Mouse (Mus musculus): ENCODE data around the gene Odf4. TPM values are rescaled to one million over a fixed set of nuclear protein-coding genes. Genes with fewer than 3 reads are reported as not detected.
"Not testable (repeated sequence)": the region's sequence is repeated elsewhere in the genome, so short reads cannot be mapped to it uniquely, and the experiment has no call there.

Odf4 gene
- total RNA-seq (2021): 1 to 10 TPM in 1 of 2 experiments, not detected in 1; 1.7 TPM

DNA sequence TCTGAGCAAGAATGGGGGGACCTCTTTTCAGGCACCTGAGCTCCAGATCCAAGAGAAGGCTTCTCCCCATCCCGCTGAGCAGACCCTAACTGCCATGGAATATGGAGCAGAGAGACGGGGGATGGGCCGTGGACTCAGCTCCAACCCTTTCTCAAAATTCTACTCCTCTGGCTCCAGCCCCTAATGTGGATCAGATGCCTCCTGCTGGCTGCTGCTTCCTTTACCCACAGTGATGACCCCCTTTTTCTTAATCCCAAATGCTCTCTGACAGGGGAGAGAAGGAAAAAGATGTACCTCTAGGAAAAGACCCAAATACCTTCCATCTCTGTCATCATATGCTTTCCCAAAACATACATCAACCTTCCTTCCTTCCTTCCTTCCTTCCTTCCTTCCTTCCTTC lies at the start of gene Odf4:
Odf4 (minus strand) TSS at position 101 of the 400 bp plus-strand sequence.
- intact Hi-C loops (cut with DNase I): no loop called here
- no peak for DNase-seq (ENCODE audit: low spot score in 2 of 2)

DNA sequence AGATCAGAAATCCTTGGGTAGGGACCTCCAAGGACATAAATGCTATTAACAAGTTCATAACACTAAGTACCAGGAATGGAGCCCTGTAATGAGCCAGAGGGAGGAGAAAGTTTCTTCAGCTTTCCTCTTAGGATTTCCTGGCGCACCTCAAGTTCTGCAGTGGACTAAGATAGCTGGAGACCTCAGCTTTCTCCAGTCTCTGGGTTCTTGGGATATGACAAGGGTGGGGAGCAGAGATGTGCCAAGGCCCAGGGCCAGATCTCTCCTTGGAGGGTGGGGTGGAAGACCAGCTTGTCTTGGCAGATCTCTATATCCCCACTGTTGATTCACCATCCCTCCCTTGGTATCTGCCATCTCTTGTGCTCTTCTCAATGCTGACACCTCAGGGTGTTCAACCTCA lies 48.7 kb upstream of the Odf4 start:
- intact Hi-C loops (cut with DNase I): no loop called here
- no peak for DNase-seq (ENCODE audit: low spot score in 2 of 2)

DNA sequence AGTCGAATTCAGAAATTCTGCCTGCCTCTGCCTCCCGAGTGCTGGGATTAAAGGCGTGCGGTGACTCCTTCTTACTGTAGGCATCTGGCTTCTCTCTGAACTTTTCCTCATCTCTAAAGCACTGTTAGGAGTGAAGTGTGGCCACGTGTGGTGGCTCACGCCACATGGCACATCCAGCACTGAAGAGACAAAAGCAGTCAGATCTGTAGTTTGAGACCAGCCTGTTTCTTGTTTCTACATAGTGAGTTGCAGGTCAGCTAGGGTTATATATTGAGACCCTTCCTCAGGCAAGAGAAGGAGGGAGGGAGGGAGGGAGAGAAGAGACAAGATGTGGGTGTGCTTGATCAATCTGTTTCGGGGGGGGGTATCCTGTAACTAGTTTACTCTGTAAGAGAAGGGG lies 48.2 kb upstream of the Odf4 start, which contains the start of gene Rangrf:
Rangrf (minus strand) TSS at position 101 of the 400 bp plus-strand sequence.
- intact Hi-C loops (cut with DNase I): no loop called here
- no peak for DNase-seq (ENCODE audit: low spot score in 2 of 2)

DNA sequence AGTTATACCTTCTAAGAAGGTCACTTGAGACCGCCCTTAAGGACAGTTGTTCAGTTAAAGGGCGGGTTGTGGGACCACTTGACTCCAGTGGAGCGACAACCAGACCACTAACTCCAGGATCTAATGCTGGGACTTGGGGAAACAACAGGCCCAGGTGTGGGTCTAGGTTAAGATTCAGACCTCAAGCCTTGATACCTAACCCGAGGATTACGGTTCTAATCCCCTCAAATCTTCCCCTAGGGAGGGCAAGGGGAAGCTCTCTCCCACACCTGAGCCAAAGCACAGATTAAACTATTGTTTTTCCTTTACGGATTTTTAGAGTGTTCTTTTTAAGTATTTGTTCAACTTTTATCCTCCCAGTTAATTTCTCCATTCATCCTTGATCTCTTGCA lies 47.2 kb upstream of the Odf4 start:
- no peak for DNase-seq (ENCODE audit: low spot score in 2 of 2)
- intact Hi-C loops (cut with DNase I): no loop called here

DNA sequence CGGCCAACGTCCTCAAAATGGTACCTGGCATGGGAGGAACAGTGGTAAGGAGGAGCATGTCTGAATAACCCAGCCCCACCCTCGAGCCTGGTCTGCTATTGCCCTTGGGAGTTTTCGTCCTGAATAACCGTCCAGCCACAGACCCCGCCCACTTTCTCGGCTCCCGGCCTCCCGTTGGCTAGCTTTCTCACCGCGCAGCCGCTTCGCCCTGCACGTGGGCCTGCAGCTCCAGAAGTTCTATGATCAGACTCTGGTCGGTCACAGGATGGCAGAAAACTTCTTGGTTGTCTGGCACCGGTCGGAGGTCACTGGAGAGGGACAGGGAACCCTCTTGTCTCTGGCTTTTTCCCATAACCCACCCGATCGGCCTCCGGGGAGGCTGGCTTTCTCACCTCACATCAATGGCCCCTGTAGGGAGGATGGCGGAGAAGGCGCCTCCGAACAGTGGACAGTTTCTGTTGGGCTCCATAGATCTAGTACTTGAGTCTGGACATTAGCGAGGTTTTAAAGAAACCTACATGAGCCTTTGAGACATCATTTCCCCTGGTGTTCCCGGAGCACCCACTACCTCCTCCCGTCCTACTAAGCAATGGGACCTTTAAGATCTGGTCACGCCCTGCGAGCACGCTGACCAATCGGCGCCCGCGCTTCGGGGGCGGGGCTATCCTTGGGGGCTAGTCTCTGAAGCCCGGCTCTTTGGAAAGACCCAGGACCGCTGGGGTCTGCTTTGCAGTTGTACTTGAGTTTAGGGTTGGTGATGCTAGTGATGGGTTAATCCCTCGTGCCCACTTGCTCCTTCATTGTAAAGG lies 46.6 kb upstream of the Odf4 start:
- intact Hi-C loops (cut with DNase I): not testable (repeated sequence)
- peak; percentile 71 to 82 for DNase-seq (ENCODE audit: low spot score in 2 of 2)

DNA sequence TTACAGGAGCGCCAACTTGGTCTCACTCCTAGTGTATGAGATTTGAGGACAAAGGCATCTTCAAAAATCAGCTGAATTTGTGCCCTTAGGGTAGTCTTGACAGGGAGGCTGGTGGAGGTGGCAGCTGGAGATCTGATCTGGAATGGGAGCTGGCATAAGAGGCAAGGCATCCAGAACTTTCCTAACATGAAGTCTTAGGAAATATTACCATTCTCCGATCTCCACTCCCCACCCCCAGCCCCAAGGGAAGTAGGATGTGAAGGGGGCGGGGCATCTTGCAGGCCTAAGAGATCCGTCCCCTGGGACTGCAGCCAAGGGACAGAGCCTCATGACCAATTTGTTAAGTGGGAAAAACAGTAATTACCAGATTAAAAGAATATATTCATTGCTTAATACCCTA lies 43.4 kb upstream of the Odf4 start:
- DNase-seq (ENCODE audit: low spot score in 2 of 2): no peak
- intact Hi-C loops (cut with DNase I): no loop called here

DNA sequence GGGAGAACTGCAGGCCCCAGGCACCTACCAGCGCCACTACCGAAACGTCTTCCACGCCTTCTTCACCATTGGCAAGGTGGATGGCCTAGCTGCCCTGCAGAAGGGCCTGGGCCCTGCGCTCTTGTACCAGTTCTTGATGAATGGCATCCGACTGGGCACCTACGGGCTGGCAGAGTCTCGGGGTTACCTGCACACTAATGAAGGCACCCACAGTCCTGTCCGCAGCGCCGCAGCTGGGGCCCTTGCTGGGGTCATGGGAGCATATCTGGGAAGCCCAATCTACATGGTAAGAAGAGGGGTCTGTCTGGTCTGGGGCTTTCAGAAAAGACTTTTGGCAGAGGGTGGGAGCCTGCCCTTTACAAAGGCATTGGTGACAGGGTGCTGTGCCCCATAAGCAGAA lies 41.9 kb upstream of the Odf4 start:
- intact Hi-C loops (cut with DNase I): loop anchor here (5.0 kb wide), 1 partner anchor 66 kb away; the partner anchor contains the start of gene Rpl26
- DNase-seq (ENCODE audit: low spot score in 2 of 2): no peak

DNA sequence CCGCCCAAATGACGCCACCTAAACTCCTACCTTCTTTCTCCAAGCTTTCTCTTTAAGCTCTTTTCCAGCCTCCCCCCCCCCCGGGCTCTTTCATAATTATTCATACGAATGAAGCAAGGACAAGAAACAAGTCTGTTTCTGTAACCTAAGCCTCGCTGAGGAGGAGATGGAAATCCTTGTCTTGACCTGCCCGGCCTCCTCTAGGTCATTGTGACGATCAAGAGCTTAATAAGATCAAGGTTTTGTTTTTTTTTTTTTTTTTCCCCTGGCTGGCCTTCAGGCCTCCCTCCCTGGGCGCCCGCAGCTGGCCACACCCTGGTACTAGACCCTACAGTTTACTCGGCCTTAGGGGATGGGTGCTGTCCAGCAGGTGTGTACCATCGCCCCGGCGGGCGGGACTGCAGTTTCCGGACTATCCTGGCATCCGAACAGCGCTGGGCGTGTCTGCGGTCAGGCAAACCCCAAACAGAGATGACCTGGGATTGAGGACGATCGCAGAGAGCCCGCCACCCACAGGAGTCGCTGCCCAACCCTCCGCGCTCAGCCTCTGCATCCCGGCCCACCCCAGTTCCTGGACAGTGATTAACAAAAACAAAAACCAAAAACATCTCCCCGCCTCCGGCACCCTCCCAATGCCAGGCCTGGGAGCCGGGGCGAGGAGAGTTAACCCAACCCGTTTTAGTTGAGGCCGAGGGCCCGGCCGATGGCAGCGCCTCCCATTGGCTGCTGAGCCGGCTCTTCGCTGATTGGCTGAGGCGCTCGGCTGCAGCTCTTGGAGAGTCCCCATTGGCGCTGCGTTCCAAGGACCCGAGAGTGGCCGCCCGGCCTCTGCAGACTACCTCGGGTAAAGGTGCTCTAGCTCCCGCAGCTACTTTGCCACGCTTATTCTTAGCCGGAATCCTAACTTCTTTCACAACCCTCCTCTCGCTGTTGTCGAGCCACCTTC lies 40.7 kb upstream of the Odf4 start, which contains the start of gene Slc25a35:
Slc25a35 (plus strand) TSS at position 795 of the 946 bp plus-strand sequence.
- DNase-seq (ENCODE audit: low spot score in 2 of 2): peak; percentile 93 to 97
- intact Hi-C loops (cut with DNase I): loop anchor here (5.0 kb wide), 1 partner anchor 65 kb away; the partner anchor contains the start of gene Rpl26

DNA sequence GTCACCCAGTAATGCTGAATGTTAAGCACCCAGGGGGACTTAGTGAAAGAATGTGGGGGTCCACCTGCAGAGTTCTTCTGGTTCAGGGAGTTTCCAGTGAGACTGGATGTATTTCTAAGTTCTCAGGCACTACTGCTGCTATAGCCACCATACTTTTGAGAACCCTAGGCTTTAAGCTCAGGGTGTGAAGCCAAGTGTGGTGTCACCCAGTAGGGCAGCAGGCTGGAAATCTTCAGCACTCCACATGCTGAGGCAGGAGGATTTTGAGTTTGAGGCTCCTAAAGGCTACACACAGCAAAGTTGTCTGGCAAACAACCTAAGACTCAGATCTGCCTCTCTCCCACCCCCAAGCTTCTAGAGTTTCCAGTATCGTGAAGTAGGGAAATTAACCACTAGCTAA lies 39.7 kb upstream of the Odf4 start:
- DNase-seq (ENCODE audit: low spot score in 2 of 2): no peak
- intact Hi-C loops (cut with DNase I): loop anchor here (5.0 kb wide), 1 partner anchor 64 kb away; the partner anchor contains the start of gene Rpl26

DNA sequence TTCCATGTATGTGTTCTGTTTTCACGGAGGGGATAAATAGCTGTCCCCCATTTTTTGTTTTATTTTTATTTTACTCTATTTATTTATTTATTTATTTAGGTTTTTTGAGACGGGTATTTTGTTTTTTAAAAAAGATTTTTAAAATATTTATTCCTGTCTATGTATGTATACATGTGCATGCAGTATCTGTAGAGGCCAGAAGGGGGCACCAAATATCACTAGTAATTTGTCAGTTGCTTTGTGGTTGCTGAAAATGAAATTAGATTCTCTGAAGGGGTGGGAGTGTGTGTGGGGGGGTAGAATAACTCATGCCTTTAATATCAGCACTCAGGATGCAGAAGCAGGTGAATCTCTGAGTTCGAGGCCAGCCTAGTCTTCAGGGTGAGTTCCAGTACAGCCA lies 39.0 kb upstream of the Odf4 start:
- peak in 1 of 2 experiments; percentile 67 for DNase-seq (ENCODE audit: low spot score in 2 of 2)
- intact Hi-C loops (cut with DNase I): loop anchor here (5.0 kb wide), 1 partner anchor 64 kb away; the partner anchor contains the start of gene Rpl26

DNA sequence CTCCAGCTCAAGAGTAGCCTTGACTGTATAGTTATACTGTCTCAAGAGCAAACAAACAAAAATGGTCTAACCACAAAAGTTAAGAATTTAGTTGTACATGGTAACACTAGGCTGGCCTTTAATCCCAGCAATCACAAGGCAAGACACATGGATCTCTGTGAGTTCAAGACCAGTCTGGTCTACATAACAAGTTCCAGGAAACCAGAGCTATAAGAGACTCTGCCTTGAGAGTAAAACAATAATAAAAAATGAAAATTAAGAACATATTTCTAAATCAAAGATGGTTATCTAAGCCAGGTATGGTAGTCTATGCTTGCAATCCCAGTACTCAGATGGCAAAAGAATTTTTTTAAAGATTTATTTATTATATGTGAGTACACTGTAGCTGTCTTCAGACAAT lies 38.2 kb upstream of the Odf4 start:
- intact Hi-C loops (cut with DNase I): loop anchor here (5.0 kb wide), 1 partner anchor 63 kb away; the partner anchor contains the start of gene Rpl26
- no peak for DNase-seq (ENCODE audit: low spot score in 2 of 2)

DNA sequence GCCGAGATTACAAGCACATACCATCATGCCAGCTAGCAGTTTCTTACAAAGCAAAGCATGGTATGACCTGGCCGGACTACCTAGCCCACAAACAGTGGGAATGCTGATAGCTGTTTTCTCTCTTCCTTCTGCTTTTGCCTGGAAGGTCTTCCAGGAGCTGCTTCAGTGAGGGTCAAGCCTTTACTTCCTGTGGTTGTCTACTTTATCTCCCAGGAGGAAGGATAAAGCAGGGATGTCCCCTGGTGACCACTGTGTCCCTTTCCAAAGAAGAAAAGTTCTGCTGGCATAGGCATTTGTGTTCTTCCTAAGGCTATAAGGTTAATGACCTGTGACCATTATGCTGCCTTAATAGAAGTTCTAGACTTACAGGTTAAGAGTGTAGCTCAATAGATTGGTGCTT lies 36.5 kb upstream of the Odf4 start:
- intact Hi-C loops (cut with DNase I): no loop called here
- DNase-seq (ENCODE audit: low spot score in 2 of 2): no peak

DNA sequence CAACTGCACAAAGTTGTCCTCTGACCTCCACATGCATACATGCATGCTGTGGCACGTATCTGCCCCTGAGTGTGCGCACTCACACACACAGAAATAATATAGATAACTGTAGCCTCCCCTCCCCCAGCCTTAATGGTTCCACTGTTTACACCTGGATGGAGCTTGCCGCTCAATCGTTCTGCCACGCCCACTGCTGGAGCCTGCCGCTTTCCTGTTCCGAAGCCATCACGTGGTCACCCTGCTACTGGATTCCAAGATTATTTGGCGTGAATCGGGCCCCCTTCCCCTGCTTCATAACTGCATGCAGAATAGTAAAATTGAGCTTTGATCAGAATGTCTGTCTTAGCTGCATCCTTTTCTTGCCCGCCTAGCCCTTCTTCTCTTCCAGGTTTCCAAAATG lies 35.3 kb upstream of the Odf4 start:
- intact Hi-C loops (cut with DNase I); DNase-seq (ENCODE audit: low spot score in 2 of 2): not testable (repeated sequence)

DNA sequence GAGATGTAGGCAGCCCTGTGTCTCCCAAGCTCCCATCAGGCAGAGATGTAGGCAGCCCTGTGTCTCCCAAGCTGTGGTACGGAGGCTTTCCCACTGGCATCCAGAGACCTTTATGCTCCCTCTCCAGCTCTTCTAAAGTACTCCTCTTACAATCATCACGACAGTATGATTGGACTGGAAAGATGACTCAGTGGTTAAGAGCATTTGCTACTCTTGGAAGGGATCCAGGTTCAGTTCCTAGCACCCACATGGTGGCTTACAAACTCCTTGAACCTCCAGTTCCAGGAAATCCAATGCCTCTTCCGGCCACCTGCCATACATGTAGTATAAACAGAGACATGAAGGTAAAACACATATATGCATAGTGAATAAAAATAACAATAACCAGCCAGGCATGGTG lies 34.7 kb upstream of the Odf4 start:
- DNase-seq (ENCODE audit: low spot score in 2 of 2): no peak
- intact Hi-C loops (cut with DNase I): no loop called here

DNA sequence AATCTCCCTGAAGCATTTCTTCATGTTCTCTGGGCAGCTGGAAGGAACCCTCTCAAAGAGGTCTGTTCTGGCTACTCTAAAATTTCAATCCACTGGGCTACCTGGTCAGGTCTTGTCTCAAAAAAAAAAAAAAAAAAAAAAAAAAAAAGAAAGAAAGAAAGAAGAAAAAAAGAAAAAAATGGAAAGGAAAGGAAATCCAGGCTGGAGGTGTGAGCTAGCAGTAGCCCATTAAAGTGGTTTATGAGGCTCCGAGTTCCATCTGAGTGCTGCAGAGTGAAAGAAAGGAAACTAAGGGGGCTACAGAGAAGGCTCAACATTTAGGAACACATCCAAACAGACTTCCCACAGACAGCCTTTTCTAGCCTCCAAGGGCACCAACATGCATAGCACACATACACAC lies 31.1 kb upstream of the Odf4 start:
- no peak for DNase-seq (ENCODE audit: low spot score in 2 of 2)
- intact Hi-C loops (cut with DNase I): no loop called here

DNA sequence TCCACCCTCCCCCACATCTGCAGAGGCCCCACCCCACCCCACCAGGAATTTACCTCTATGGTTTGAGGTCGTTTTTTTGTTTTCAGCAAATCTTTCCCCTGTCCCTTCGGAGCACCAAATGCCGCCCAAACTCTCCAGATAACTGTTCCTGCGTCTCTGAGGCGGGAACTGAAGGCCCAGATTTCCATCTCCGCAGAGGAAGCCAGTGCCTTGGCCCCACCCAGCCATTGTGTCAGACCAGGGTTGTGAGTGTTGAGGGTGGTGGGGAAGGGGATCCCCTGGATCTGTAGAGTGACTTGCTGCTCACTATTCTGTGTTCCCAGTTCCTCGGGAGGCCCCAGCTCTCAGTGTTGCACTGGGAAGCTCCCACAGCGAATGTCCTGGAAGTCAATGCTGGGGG lies 30.4 kb upstream of the Odf4 start, which contains the start of gene Arhgef15:
Arhgef15 (minus strand) TSS at position 173 of the 400 bp plus-strand sequence.
- intact Hi-C loops (cut with DNase I): no loop called here
- DNase-seq (ENCODE audit: low spot score in 2 of 2): no peak

DNA sequence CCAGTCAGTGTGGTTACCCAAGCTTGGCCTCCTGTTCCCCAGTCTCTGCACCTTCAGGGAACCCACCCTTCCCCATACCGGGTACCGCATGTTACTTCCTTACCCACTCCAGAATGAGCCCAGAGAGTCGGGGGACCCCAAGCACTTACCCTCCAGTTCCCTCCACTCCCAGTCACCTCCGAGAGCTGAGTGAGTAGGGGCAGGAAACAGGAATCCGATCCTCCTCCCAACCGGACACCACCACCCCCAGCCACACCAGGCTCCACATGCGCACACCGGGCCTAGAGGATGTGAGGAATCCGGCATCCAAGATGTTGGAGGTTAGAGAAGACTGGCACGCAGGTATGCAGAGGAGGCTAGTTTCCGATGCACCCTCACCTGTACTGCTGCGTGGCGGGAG lies 29.8 kb upstream of the Odf4 start:
- intact Hi-C loops (cut with DNase I): no loop called here
- DNase-seq (ENCODE audit: low spot score in 2 of 2): no peak

DNA sequence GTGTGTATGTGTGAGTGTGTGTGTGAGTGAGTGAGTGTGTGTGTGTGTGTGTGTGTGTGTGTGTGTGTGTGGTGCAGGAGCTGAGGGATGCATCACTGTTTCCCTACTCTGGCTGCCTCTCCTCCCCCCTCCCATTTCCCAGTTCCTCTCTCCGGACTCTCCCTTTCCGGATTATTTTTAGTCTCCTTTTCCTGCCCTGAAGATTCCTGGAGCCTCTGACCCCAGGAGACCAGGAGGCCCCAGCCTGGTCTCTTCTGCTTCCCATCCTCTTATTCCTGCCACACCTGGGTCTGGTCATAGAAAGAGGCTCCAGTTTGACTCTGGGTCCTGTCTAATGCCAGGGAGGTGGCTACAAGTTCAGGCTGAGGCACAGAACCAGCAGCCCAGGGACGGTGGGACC lies 29.2 kb upstream of the Odf4 start:
- intact Hi-C loops (cut with DNase I): no loop called here
- DNase-seq (ENCODE audit: low spot score in 2 of 2): no peak

DNA sequence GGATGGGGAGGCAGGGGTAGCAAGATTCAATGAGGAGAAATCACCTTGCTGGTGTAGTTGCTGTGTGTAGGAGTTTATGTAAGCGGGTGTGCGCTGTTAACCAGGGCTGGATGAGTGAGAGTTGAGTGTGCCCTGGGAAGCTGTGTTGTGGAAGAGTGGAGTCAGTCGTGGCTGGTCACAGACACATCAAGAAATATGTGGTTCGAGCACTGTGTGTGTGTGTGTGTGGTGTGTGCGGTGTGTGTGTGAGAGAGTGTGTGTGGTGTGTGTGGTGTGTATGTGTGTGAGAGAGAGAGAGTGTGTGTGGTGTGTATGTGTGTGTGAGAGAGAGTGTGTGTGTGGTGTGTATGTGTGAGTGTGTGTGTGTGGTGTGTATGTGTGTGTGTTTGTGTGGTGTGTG lies 28.6 kb upstream of the Odf4 start:
- no peak for DNase-seq (ENCODE audit: low spot score in 2 of 2)
- intact Hi-C loops (cut with DNase I): no loop called here

DNA sequence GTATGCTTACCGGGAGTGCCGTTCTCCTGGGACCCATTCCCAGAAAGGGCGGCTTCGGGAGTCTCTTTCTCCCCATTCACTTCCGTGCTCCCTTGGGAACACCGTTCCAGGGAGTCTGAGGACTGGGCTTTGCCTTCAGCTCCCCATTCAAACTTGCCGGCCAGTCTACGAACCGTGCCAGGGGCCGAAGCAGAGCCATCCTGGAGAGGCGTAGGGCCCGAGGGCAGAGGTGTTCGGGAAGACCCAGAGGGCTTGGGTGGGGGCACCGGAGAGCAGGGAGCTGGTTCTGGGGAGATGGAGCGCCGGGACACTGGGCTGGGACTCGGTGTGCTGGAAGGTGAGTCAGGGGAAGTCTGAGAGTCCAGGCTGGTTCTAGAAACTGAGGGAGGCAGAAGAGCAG lies 27.5 kb upstream of the Odf4 start:
- intact Hi-C loops (cut with DNase I): loop anchor here (5.0 kb wide), 1 partner anchor 42 kb away; no protein-coding TSS in a partner anchor
- DNase-seq (ENCODE audit: low spot score in 2 of 2): no peak
